Mouse (Mus musculus): ENCODE measurements around the gene Mettl23.
"Not testable (repeated sequence)": the region's sequence is repeated elsewhere in the genome, so short reads cannot be mapped to it uniquely, and the experiment has no call there.

Gene Mettl23

DNA sequence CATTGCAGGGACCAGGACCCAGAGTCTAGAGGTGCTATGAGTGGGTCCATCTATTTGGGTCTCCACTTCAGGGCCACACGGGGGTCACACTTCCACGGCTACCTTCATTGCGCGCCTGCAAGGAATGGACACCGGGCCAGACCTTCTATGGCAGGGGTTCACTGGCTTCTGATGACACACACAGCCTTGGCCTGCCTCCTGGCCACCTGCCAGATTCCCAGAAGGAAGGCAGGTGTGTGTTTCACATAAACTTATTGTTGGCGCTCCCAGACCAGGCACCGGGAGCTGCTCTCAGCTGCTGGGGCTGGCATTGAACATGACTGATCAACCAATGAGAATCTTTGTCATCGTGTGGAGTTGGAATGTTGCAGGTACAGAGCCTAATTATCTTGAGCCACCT is 35.4 kb downstream of the Mettl23 start:
- DNase-seq (ENCODE audit: low spot score in 2 of 2): peak in 1 of 2 experiments; percentile 38

DNA sequence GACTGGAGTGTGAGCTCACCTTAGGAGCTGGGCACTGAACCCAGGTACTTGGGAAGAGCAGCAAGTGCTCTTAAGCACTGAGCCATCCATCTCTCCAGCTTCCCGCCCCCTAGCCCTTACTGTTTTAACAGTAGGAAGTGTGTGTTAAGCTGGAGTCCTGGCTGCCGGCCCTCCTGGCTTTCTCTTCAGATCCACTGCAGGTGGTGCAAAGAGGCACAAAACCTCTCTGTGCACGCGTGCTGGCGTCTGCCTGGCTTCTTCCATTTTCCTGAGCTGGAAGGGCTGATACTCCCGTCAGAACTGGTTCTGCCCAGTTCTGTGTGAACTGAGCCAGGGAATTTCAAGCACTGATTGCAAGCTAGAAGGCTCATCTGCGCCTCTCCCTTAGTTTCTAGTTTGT is 37.8 kb downstream of the Mettl23 start:
- DNase-seq (ENCODE audit: low spot score in 2 of 2): peak; percentile 55 to 58

DNA sequence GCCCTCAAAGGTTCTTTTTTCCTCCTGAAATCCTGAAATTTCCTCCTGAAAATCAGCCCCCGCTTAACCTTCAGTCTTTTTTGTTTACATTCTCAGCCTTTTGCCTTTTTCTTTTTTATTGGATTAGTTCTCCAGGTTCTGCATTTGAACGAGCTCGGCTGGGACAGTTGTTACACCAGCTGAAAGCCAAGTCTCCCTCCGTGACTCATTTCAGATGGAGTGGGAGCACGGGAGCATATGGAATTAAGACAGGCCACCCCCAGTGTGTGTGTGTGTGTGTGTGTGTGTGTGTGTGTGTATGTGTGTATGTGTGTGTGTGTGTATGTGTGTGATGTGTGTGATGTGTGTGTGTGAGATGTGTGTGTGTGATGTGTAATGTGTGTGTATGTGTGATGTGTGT is 38.4 kb downstream of the Mettl23 start:
- no peak for DNase-seq (ENCODE audit: low spot score in 2 of 2)

DNA sequence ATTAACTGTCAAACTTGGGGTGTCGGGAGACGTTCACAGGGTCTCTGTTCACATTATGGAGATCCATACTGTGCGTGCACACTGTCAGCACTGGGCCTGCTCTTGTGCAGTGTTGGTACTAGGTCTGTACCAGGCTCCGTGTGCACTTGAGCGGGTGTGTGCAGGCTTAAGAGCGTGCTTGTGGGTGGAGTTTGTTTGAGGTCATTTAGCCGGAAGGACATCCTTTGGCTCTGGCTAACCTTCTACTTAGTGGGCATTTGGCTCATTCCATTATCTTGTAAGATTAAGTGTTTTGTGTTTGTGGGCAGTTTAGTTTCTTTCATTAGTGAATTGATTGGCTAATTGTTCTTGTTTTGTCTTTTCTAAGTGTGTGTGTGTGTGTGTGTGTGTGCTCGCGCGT is 39.4 kb downstream of the Mettl23 start:
- DNase-seq (ENCODE audit: low spot score in 2 of 2): no peak

DNA sequence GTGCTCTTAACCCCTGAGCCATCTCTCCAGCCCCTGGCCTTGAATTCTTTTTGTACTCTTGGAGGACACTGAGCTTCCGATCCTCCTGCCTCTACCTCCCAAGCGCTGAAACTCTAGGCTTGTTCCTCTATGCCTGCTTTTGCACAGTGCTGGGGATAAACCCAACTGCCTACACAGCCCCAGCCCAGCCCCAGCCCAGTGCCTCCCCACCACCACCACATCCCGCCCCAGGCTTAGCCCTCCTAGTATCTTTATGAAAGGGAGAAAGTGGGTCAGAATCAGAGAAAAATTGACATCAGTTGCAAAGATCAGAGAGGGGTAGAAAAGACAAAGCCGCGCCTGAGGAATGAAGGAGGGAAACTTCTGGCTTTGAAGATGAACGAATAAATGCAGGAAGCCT is 41.0 kb downstream of the Mettl23 start:
- DNase-seq (ENCODE audit: low spot score in 2 of 2): no peak

DNA sequence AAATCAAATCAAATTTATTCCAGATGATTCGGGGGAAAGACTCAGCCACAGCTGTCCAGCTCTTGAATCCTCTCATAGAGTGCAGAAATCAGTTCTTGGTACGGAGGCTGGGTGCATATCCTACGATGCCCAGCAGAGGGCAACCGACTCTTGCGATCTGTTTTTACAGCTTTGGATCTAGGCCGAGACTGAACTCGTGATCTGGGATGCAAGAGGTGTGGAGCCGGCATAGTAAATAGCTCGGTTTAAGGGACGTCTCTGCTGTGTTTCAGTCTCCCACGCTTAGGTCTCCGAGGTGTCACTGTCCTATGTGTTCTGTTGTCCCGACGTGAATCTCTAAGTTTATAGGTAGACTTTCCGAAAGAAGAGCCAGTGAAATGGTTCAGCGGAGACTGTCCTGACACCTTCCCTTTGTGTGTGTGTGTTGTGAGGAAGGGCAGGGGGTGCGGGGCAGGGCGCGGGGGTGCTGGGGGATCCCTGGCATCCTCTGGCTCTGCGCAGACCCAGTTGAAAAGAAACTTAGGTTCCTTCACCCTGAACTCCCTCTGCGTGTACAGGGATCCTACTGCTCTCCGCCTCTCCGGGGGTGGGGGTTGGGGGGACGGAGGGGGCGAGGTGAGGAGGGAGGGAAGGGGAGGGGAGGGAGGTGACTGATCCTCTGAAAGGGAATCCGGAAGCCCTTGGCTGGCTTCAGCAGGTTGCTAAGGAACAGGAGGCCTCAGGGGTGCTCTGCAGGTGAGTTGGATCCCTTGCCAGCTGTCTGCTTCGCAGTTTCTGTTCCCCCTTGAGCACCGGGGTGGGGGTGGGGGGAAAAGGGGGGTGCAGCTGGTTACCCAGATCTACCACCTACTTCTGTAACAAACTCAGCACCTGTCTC is 42.4 kb downstream of the Mettl23 start:
- DNase-seq (ENCODE audit: low spot score in 2 of 2): peak; percentile 85 to 87

DNA sequence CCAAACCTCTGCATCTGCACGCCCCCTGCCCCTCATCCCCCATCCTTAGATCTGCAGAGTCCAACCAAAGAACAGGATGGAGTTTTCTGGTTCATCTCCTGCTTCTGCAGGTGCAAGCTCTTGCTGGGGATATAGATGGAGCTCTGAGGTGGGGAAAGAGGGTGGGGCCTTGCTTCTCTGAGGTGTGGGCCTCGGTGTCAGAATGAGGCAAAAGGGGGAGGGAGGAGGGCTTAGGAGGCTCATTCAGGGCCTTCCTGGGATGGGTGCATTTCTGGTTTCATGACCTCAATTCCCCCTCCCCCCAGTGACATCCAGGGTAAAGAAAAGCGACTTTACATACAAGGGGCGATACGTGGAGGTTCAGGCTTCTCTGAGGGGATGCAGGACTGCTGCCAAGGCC is 44.1 kb downstream of the Mettl23 start:
- no peak for DNase-seq (ENCODE audit: low spot score in 2 of 2)

DNA sequence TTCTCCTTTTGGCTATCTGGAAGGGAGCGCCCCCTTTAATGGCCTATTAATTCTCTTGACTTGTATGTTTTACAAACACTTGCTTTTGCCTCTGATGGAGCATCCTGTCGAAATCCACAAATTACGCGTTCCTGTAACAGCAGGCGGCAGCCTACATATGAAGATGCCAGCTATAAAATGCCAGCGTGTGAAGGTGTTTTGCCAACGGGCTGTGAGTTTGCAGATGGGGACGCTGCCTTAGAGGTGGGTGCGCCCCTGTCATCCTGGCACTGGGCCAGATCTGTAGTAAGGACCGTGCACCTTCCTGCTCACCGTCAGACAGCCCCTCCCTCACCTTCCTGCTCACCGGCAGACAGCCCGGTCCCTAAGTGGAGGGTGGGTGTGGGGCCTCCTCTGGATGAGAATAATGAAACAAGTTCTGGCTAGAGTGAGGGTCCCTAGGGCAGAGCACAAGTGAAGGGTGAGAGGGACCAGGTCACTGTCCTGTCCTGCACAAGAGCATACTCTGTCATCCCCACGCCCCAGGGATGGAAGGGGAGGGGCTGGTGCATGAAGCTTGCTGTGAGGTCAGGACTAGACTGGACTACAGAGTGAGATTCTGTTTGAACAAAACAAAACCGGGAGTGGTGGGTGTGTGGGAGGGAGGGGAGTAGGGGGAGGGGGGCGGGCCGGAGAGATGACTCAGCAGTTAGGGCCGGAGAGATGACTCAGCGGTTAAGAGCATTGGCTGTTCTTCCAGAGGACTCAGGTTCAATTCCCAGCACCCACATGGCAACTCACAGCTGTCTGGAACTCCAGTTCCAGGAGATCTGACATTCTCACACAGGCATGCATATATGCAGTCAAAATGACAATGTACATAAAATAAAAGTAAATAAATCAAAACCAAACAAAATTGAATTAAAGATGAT is 50.7 kb downstream of the Mettl23 start:
- DNase-seq (ENCODE audit: low spot score in 2 of 2): peak; percentile 46 to 50

DNA sequence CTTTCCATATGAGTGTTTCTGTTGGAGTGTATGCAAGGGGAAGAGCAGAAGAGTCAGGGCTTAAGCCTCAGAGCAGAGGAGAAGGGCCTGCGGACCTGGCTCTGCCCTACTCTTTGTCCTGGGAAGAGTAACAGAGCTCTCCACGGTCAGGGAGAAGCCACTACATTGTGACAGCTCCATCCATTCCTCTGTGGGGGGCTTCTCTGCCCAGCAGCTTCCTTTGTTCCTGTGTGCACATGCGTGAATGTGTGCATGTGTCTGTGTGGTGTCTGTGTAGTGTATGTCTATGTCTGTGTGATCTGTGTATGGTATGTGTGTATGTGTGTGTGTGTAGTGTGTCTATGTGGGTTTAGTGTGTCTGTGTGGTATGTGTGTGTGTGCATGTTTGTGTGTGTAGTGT is 52.3 kb downstream of the Mettl23 start:
- no peak for DNase-seq (ENCODE audit: low spot score in 2 of 2)

DNA sequence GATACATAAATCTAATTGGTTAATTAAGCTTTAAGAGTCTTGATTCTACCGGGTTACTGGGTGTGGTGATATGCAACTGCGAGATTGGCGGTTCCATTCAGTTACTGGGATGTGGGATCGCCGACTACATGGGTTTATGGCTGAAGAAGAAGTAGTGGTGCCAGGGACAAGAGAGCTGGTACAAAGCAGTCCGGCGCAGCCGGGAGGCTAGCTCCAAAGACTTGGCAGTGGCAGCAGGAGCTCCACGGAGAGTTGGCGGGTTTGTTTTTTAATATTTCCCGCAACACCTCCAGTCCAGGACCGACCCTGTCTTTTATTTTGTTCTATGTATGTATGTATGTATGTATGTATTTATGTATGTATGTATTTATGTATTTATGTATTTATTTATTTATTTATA is 56.2 kb downstream of the Mettl23 start:
- DNase-seq (ENCODE audit: low spot score in 2 of 2): no peak

DNA sequence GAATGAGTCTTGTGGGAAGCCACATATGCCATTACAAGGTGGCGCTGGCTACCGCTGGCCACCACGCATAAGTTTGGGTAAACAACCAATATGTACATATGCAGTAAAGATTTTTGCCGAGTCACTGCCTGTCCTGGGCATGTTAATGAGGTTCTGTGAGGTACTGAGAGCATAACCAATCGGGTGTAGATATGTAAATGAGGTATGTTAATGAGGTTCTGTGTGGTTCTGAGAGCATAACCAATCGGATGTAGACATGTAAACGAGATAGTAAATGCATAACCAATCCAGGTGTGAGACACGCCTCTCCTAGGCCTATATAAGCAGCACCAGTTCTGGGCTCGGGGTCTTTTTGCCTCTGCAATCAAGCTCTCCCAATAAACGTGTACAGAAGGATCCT is 59.5 kb downstream of the Mettl23 start:
- DNase-seq (ENCODE audit: low spot score in 2 of 2): not testable (repeated sequence)
